Mouse (Mus musculus) kidney, postnatal 36 days (tissue): ENCODE data around the gene Taf12.

Experiments
- DNase-seq, 2 experiments: peaks; one replicate each; pipeline ENCODE4 v3.0.0; 2021 to 2022; ENCODE audit warnings: mixed read lengths in 2 of 2

Taf12 gene

GRCm38 (mm10) chr4:132312627-132313026 lies 38.5 kb downstream of the Taf12 start:
- no peak for DNase-seq

GRCm38 (mm10) chr4:132315711-132316110 lies 41.5 kb downstream of the Taf12 start:
- peak; percentile 41 to 63 for DNase-seq

- DNase-seq, result peak in 1 of 2 experiments; percentile 41
Measured at GRCm38 (mm10) chr4:132326481-132326880, 52.3 kb downstream of the Taf12 start.

GRCm38 (mm10) chr4:132328391-132328982 lies 54.3 kb downstream of the Taf12 start:
- DNase-seq, result no peak

- peak; percentile 93 to 97 for DNase-seq
Measured at GRCm38 (mm10) chr4:132329115-132329834, 55.1 kb downstream of the Taf12 start, which contains the start of gene Trnau1ap. Trnau1ap (minus strand) TSS chr4:132329538.

GRCm38 (mm10) chr4:132329835-132330354 lies 55.7 kb downstream of the Taf12 start:
- no peak for DNase-seq

GRCm38 (mm10) chr4:132331960-132332359 lies 57.8 kb downstream of the Taf12 start:
- DNase-seq, result no peak

GRCm38 (mm10) chr4:132332880-132333279 lies 58.7 kb downstream of the Taf12 start:
- peak; percentile 61 to 72 for DNase-seq

- peak; percentile 84 to 91 for DNase-seq
Measured at GRCm38 (mm10) chr4:132338943-132339342, 64.8 kb downstream of the Taf12 start.

- DNase-seq, result peak in 1 of 2 experiments; percentile 25
Measured at GRCm38 (mm10) chr4:132341451-132341850, 67.3 kb downstream of the Taf12 start.

- no peak for DNase-seq
Measured at GRCm38 (mm10) chr4:132344403-132345134, 70.4 kb downstream of the Taf12 start.
